Mouse (Mus musculus): ENCODE data around the gene A830018L16Rik.

Gene A830018L16Rik

DNA sequence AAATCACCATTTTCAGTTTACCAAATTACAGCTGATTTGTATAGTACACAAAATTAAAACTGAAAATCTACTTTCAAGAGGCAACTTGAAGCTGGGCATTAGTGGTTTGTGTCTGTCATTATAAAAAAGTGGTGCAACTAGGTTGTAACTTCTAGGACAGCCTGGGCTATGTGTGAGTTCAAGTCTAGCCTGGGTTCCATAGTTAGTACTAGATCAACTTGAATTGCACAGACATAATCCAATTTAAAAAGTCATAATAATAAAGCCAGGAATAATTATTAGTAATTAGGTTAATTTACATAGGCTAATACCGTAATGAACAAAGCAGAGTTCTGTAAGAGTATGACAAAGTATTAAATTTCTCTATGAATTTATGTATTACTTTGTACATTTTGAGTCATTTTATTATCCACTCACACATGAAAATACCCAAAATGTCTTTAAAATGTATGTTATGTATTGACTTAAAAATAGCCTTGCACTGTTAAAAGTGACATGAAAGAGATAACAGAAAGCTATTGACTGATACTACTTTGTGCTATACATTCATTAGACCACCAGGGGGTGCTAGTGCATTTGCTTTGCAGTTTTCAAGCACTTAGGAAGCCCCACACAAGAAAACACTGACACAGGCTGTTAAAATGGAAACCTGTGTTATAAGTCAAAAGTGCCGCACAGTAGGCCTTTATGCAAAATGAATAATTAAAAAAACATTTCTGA, 243.6 kb downstream of the A830018L16Rik start:
- no peak for DNase-seq

DNA sequence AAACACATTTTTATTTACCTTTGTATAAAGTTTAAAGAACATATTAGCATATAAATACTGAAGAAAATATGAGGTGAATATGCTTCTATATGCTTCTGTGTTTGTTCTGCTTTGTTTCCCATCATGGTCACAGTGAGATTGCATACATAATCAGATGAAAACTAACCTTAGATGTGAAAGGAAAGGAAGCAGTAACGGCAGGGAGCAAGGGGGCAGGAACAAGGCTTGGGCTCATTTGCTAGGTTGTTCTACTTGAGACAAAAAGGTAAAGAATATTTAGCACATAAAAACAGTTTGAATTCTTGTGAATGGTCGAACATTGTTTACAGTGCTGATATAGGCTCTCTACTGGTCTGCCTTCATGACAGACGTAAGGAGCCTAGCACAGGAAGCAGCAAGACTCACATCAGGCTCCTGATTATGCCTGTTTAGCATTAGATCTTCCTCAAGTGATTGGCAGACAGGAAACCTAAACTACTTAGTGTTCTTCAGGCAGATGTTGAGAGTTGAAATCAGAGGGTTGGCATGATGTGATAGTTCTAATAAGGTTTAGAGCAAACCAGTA, 244.2 kb downstream of the A830018L16Rik start:
- no peak for DNase-seq

DNA sequence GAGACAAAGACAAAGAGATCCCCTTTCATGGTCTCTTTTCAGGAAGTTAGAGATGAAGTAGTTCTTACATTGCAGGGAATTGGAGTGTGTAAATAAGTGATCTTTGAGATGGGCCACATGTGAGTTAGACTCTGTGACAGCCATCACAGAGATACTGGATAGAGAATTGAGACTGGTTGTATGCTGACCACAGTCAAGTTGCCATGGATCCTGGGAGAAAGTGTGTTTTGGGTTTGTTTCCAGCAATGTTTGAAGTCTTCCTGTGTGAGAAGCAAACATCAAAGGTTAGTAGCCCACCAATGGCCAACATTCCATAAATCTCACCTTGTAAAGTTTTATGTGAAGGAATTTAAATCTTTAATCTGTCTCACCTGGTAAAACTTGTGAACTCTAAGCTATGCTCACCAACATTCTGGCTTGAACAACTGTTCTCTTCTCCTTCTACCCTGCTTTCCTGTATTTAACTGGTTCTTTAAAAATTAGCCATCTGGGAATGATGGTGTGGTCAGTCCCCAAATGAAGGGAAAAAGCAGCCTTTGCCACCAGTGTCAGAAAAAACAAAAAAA, 330.9 kb downstream of the A830018L16Rik start:
- no peak for DNase-seq

DNA sequence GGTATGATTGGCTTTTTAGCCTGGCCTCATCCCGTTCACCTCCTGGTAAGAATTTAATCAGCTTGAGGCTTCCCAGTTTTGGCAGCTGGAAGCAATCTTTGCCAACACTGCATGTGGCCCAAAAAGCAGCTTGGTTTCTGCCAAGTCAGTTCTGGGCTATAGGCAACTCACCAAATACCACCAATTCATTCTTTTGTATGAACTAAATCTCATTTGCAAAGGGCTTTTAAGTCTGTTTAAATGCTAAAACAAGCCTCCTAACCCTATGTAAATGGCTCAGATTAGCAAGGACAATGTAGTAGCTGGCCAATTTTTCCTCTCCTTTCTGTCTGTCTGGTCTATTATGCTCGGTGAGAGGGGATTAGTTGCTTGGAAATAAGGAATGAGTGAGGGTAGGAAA, 334.5 kb downstream of the A830018L16Rik start:
- DNase-seq, result no peak

DNA sequence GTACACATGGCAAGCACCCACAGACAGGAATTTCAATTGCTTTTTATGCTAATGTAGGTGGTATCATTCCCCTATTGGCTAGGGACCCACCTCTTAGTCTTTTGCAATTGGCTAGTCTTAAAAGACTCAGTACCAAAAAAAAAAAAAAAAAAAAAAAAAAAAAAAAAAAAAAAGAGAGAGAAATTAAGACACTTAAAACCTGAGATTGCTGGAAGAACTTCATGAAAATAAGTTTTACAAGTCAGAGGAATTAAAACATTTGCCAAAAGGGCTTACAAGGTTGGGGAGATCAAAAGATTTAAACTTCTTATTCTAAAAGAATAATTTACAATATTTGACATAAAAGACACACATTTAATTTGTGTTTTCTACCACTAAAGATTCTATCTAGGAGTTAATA, 336.2 kb downstream of the A830018L16Rik start:
- no peak for DNase-seq

DNA sequence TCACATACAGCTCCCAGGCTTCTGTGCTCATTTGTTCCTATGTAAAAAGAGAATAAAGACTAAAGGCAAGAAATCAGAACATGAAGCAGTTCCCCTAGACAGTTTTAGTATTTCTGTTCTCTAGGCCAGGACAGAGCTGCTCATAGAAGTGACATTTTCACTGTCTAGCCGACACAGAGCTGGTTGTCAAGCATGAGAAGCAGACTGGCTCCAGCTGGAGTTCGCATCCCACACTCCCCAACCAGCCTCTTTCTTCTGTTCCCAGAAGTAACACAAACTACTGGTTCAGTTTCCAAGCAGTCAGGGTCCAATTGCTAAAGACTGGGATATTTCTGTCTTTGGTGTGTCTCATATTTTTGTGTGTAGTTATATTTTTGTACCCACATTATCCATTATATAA, 336.7 kb downstream of the A830018L16Rik start:
- no peak for DNase-seq

DNA sequence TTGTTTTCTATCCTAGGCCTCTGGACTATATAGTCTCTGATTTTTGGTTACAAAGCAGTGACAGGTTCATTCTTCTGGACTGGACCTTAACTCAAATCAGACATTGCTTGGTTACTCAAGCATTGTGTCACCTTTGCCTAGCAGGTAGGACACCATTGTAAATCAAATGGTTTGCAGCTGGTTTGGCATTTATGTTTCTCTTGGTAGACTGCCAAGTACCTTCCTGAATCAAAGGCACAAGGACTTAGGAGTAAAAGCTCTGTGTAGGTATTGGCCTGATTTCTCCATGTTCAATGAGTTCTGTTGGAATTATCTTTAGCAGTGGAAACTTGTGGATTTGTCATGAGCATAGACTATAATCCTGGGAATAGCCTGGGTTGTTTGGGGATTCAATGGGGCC, 338.1 kb downstream of the A830018L16Rik start:
- DNase-seq, result no peak

DNA sequence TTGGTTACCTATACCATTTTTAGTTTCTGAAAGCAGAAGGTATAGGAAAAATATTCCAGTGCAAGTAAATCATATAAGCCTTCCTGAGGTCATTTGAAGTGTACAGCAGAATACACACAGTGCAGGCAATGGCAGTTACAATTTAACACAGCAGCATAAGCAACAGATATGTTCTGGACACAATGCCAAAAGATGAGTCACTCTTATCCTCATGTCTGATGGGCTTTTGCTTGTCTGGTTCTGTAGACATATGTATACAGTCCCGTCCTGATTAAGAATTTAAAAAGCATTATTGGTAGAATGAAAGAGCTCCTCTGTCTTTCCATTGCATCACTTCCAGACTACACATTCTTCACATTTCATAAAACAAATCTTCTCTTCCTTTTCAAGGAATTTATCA, 374.4 kb downstream of the A830018L16Rik start:
- no peak for DNase-seq

DNA sequence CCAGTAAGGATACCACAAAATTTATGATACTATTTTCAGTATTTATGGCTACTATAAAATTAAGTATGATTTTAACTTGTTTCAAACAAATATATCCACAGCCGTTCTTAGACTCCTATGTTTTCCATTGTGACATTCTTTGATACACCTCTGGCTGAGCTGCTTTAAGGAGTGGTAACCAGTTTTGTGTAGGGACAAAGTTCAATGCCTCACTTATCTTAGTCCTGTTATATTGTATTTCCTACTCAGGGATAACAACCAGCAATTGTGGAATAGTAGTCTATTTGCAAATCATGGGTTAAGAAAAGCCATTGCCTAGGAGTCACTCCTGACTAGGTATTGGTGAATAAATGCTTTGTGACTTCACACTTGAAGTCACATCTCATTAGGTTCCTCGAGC, 378.9 kb downstream of the A830018L16Rik start:
- DNase-seq, result no peak

DNA sequence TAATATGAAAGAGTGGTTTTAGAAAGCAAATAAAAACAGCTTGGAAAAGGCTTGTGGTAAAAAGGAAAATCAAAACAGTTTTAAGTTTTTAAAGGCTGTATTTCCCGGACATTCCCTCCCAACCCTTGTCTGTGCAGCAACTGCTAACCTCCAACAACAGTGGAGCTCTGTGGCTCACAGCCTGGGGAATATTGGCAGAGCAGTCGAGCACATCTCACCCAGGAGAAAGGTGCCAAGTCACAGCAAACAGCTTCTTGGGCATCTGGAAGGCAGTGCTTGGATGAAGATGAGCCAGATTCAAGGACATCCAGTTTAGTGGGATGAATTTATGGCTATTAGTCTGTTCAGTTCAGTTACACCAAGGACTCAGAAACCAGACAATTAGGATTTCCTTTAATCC, 381.8 kb downstream of the A830018L16Rik start:
- no peak for DNase-seq

DNA sequence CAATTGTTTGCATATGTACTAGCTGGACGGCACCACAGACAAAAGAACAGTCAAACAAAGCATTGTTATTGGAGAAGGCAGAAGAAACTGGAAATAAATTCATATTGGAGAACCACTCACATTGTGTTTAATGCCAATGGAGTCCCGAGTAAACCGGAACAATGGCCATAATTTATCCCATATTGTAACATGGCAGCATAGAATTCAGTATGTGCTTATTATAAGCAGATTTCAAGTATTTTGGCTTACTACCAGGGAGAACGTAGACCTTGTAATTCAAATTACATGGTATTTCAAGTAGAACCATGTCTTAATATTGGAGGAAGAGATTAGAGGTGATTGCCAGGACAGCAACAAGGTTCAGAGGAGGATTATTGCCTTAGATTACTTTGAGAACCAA, 458.9 kb downstream of the A830018L16Rik start:
- DNase-seq, result no peak

DNA sequence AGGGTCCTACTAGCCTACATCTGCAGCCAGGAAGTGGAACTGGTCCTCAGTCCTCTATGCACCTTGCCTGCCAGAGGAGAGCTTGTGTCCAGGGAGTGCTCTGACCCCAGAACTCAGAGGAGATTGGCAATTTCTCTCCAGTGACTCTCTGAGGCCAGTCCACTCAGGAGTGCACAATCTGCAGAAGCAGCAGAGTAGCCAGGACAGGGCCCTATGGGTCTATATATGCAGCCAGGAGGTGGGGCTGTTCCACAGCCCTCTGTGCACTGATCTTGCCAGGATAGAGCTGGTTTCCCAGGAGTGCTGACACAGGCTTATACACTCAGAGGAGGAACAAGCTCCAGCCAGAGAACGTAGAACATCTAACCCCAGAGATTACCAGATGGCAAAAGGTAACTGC, 459.7 kb downstream of the A830018L16Rik start:
- no peak for DNase-seq

DNA sequence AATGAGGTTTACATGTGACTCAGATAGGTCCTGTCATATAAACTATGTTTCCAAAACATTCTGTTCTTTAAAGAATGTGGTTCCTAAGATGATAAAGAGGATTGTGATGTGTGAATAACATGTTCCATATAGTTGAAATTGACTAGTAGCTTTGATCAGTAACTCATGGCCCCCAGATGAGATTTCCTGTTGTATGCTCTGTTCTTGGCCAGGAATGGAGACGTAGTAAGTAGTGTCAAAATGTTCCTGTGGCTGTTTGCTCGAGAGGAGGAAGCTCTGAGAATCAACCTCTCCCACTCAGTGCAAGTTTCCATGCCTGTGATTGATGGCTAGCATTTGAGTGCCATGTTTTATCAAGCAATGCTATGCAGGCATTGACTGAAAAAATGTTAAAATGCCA, 467.8 kb downstream of the A830018L16Rik start:
- no peak for DNase-seq

DNA sequence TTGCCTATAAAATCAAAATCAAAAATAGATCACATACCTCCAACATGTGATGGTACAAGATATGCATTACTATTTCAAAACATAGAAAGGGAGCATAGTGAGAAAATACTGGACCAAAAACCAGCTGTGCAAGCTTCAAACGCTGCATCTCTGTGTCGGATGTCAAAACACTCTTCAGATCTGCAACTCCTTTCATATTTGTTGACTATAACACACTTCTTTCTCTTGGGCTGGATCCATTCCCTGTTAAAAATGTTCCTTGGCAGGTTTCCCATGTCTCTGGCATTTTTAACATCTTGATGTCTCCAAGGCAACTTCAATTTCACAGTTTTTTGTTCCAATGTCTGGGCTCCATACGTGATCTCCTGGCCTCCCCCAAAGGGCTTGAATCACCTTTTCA, 481.8 kb downstream of the A830018L16Rik start:
- DNase-seq, result no peak

DNA sequence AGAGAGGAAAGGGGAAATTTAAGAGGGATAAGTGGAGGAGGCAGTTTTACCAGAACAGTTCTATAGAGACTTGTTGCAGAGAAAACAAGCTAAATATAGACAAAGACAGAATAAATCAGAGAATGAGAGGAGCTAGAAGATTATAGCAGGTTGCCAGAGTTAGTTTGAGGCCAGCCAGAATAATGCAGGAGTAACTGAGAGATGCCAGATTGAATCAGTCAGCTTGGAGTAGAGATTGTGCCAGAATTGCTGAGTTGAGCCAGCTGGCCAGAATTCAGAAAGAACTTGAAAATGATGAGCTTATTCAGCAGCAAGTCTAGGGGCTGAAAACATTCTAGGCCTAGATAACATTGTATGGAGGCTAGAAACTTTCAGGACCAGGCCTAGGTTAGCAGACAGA, 502.0 kb downstream of the A830018L16Rik start:
- no peak for DNase-seq

DNA sequence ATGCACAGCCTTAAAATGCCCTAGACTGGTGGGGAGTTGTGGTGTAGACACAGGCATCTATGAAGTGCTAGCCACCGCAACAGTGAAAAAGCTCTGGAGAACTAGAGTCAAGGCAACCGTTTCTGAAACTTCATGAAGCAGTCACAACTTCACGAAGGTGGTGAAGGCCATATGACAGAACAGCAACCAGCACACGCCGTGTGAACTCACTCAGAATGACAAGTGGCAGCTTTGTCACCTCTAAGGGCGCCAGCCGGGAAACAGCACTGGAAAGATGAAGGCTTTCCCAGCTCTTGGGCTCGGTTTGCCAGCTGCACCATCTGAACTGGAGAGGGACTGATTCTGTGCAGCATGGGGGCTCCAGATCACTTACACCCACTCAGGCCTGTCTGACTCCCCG, 523.1 kb downstream of the A830018L16Rik start:
- DNase-seq, result no peak

DNA sequence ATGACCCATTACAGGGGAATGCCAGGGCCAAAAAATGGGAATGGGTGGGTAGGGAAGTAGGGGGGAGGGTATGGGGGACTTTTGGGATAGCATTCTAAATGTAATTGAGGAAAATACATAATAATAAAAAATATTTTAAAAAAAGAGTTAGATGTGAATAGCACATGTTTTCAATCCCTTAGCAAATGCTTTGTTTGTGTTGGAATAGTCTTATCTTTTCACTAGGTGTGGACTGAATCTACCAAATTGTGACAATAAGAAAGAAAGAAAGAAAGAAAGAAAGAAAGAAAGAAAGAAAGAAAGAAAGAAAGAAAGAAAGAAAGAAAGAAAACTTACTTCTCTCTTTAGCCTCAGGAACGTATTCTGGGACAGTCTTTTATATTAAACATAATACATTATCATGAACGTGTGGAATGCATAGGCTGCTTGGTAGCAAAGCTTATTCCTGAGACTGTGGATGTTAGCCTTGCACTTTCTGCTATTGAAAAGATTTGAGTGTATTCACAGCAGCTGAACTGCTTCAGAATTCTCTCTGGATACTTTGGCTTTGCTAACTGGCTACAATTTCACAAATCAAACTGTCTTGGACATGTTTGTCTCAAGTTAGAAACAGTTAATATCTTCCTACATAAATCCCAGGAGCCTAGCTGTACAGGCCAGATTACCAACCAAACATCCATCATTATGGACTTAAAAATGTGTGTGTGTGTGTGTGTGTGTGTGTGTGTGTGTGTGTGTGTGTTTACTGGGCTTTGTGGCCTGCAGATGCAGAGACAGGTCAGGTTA, 545.7 kb downstream of the A830018L16Rik start:
- DNase-seq, result no peak

DNA sequence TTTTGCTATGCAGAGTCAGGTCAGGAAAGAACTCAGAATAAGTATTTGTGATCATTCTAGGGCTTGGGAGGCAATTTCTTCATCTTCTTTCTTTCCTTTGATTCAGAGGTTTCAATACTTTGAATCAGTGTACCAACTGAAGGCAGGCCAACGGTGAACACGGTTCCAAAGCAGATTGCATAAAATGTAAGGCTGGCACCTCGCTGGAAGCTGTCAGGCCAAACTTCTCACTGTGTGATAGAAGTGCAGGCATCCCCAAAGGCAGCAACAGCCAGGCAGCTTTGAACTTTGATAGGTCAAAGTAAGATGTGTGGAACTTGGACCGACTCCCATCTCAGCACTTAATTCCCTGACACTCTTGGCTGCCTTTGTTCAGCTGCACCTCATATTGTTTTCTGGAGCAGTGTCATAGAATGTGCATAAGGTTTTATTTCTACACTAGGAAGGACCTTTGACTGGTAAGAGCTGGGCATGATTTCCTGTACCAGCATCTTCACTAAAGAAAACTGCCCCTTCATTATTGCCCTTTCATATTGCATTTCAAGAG, 568.8 kb downstream of the A830018L16Rik start:
- DNase-seq, result no peak

DNA sequence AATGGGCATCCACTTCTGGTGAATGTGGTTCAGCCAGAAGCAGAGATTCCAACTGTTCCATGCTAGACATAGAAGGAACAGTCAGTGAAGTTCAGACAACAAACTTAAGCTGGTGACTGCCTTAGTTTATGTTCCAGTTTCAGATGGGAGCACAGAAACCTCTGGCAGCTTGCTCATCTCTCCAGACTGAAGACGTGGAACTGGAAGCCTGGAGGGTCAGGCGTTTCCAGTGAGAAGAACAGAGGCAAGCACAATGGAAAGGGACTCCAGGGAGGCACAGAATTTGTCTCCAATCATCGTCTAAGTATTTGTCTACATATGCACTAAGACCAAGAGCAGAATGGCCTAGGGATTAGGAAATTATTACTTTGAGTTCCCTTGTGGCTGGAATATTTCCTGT, 576.1 kb downstream of the A830018L16Rik start:
- no peak for DNase-seq

DNA sequence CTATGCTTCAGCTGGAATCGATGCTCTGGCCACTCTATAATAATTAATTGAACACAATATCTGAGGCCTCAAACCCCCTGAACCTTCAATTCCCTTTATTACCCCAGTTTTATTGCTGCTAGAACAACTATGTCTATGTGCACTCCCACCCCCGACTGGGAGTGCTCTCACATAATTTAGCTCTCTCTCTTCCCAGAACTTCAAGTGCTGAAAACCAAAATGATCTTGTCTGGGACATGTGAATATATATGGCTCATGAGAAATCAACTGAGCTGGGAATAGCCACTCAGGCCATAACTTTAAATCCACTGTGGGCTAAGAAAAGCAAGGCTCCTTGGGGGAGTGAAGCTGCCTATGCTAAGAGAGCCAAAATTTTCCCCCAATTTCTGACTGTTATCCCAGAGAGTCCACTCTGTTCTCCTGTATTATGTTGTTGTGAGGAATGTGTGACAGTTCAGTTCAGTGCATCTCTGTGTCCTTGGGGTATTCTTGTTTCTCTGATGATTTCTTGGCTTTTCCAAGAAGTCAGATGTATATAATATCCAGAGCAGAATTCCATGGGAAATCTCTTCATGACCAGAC, 582.5 kb downstream of the A830018L16Rik start:
- DNase-seq, result no peak

DNA sequence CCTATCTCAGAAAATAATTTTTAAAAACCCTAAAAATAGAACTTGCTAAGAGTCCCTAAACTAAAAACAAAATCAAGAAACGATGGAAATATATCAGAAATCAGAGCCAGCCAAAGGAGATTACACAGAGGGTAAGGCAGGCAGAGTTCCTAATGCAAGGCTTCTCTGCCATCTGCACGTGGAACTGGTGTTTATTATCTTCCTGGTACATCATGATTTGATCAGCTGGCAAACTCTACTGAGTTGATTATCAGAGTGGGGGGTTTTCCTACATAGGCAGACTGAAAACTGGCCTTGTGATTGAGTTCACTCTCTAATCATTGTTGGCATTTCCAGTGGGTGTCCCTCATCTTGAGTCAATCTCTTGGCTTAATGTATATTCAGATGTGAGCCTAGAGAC, 583.7 kb downstream of the A830018L16Rik start:
- no peak for DNase-seq

DNA sequence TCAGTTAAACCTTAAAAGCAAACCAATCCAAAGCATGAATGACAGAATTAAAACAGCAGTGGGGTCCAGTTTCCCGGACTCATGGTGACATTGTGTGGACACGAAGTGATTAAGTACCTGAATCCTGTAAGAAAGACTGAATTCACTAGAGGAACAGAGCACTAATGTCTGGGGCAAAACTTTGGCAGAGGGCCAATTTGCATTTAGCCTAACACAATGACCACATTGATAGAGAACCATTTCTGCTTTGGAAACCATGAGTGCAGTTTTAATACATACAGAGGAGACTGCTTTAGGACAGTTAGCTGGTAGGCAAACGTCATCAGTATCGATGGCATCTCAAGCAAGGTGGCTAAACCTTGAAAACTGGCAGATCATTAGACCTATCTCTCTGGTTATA, 586.7 kb downstream of the A830018L16Rik start:
- DNase-seq, result no peak
